Mouse (Mus musculus): ENCODE measurements at regions not wholly inside any gene's neighbourhood (a gene's known extent, or its start where the extent isn't known, plus 50 kb on each side); places are given as distances from the start of the nearest gene placed in this dataset.

- no peak for DNase-seq (ENCODE audit: low spot score in 2 of 2)
Measured at GRCm38 (mm10) chr2:92853175-92853574, 61.7 kb upstream of the Syt13 start.

GRCm38 (mm10) chr2:92854331-92854730 lies 60.6 kb upstream of the Syt13 start:
- no peak for DNase-seq (ENCODE audit: low spot score in 2 of 2)

GRCm38 (mm10) chr2:92856047-92856446 lies 58.9 kb upstream of the Syt13 start:
- DNase-seq (ENCODE audit: low spot score in 2 of 2), result no peak

GRCm38 (mm10) chr2:92860502-92861197 lies 54.2 kb upstream of the Syt13 start:
- DNase-seq (ENCODE audit: low spot score in 2 of 2), result no peak
